Mouse (Mus musculus) left cerebral cortex, adult 2 months (tissue): ENCODE measurements around the gene Irf1. TPM values are rescaled to one million over a fixed set of nuclear protein-coding genes. Genes with fewer than 3 reads are reported as not detected.

ENCODE experiments used
- DNase-seq, 2 experiments: peaks; one replicate each; pipeline ENCODE4 v3.0.0; 2021 to 2022; ENCODE audit warnings: low spot score in 2 of 2, mixed read lengths in 1 of 2; ENCODE audit errors: extremely low spot score in 1 of 2
- H3K27ac ChIP-seq: fragments of 200-600 bp; 2 replicates; pipeline ENCODE4 v1.8.1; 2022
- H3K4me3 ChIP-seq: fragments of 200-600 bp; 2 replicates; pipeline ENCODE4 v1.8.1; 2022
- CTCF ChIP-seq: fragments of 200-600 bp; IDR thresholded peaks from 2 replicates; pipeline ENCODE4 v1.8.1; 2022; ENCODE audit warnings: antibody characterized with exemption, mild to moderate bottlenecking, moderate library complexity
- intact Hi-C: fragments of 180-260 bp; cut with DNase I; formaldehyde crosslinking; loops from one replicate; pipeline ENCODE4 v1.15.1; 2025
- total RNA-seq, 2 experiments: library from RNA; stranded (reverse); gene quantifications; 2 replicates each; pipeline ENCODE4 v1.2.3; 2021

Gene Irf1
- total RNA-seq, 2 experiments from 2014 or later: 6.6 to 8.2 TPM

GRCm38 (mm10) chr11:53773641-53774360 is 4.0 kb downstream of the Irf1 start:
- no peak for DNase-seq
- Histone ChIP-seq H3K27ac (no peak overlapping the region), H3K4me3 (no peak overlapping the region)
- intact Hi-C loops: no loop called here
- TF ChIP-seq CTCF: no peak

GRCm38 (mm10) chr11:53774659-53775255 is 4.9 kb downstream of the Irf1 start:
- DNase-seq: no peak
- no peak for TF ChIP-seq CTCF
- no peak overlapping the region for H3K27ac ChIP-seq
- intact Hi-C loops: no loop called here
- H3K4me3 ChIP-seq: no peak overlapping the region

GRCm38 (mm10) chr11:53777736-53778135 is 7.9 kb downstream of the Irf1 start:
- H3K27ac ChIP-seq: no peak overlapping the region
- H3K4me3 ChIP-seq: no peak overlapping the region
- intact Hi-C loops: no loop called here
- DNase-seq: no peak
- TF ChIP-seq CTCF: no peak

GRCm38 (mm10) chr11:53778455-53778854 is 8.6 kb downstream of the Irf1 start:
- intact Hi-C loops: no loop called here
- no peak for TF ChIP-seq CTCF
- no peak for DNase-seq

DNA sequence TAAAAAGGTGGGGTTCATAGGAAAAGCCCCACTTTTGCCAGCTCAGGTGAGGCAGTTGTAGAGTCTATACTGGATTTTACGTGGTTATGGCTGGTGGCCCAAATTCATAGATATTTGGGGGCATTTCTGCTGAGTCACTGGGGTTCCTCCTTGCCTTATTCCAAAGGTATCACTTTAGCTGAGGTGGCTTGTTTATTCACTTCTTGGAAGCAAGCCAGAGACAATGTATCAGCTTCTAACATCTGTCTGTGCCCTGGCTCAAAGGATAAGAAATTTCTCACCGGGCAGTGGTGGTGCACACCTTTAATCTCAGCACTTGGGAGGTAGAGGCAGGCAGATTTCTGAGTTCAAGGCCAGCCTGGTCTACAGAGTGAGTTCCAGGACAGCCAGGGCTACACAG is 10.0 kb downstream of the Irf1 start:
- no peak for DNase-seq
- Histone ChIP-seq H3K27ac (no peak overlapping the region), H3K4me3 (no peak overlapping the region)
- intact Hi-C loops: no loop called here
- TF ChIP-seq CTCF: no peak

More at GRCm38 (mm10) chr11:53778455-53778854, 8.6 kb downstream of the Irf1 start:
- H3K27ac ChIP-seq: no peak overlapping the region
- no peak overlapping the region for H3K4me3 ChIP-seq

DNA sequence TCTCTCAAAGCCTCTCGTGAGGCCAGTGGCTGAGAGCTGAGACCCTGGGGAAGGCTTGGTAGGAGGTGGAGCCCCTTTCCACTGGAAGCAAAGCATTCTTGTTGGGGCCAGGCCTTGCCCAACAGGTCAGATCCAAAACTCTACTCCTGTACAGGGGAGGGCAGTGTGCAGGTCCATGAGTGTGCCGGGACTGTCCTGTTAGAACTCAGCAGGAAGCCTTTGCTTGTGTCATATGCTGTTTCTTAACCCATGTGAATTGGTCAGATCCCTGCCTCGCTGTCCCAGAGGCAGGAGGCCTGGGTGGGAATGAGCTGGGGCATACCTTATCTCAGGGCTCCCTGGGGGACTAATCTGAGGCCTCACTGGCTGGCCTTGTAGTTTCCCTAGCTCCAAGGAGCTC is 10.4 kb downstream of the Irf1 start:
- no peak for TF ChIP-seq CTCF
- no peak for DNase-seq
- H3K27ac ChIP-seq: no peak overlapping the region
- no peak overlapping the region for H3K4me3 ChIP-seq
- intact Hi-C loops: no loop called here

- no peak for TF ChIP-seq CTCF
- Histone ChIP-seq H3K4me3 (no peak overlapping the region), H3K27ac (no peak overlapping the region)
- intact Hi-C loops: no loop called here
- no peak for DNase-seq
These were observed 11.5 kb downstream of the Irf1 start for GRCm38 (mm10) chr11:53781201-53781775.

- Histone ChIP-seq H3K4me3 (no peak overlapping the region), H3K27ac (no peak overlapping the region)
- DNase-seq: no peak
- no peak for TF ChIP-seq CTCF
- intact Hi-C loops: no loop called here
These were observed 12.2 kb downstream of the Irf1 start for GRCm38 (mm10) chr11:53781964-53782363.

GRCm38 (mm10) chr11:53783288-53783687 is 13.5 kb downstream of the Irf1 start:
- no peak for TF ChIP-seq CTCF
- H3K27ac ChIP-seq: no peak overlapping the region
- intact Hi-C loops: no loop called here
- H3K4me3 ChIP-seq: no peak overlapping the region
- no peak for DNase-seq

GRCm38 (mm10) chr11:53785311-53785936 is 15.6 kb downstream of the Irf1 start:
- no peak overlapping the region for H3K27ac ChIP-seq
- no peak for TF ChIP-seq CTCF
- intact Hi-C loops: no loop called here
- DNase-seq: no peak
- H3K4me3 ChIP-seq: no peak overlapping the region

GRCm38 (mm10) chr11:53786058-53787031 is 16.5 kb downstream of the Irf1 start:
- H3K27ac ChIP-seq: no peak overlapping the region
- DNase-seq: no peak
- TF ChIP-seq CTCF: no peak
- intact Hi-C loops: no loop called here
- no peak overlapping the region for H3K4me3 ChIP-seq
